Mouse (Mus musculus) liver, postnatal 0 days (tissue): ENCODE measurements at regions not wholly inside any gene's neighbourhood (a gene's known extent, or its start where the extent isn't known, plus 50 kb on each side); places are given as distances from the start of the nearest gene placed in this dataset.

Experiments
- ATAC-seq: fragments of 200-750 bp; cut with Nextera tagmentation; 2 replicates; pipeline ENCODE4 v1.8.0; 2017; ENCODE audit warnings: mild to moderate bottlenecking, moderate library complexity
- DNase-seq: peaks from one replicate; pipeline ENCODE4 v3.0.0-alpha.2; 2016
- H3K27ac ChIP-seq: fragments of 300-500 bp; sonication (generic); 2 replicates; pipeline ENCODE4 v1.5.1; 2014; ENCODE audit warnings: antibody characterized with exemption, moderate library complexity, mild to moderate bottlenecking, low read depth
- H3K27me3 ChIP-seq: fragments of 300-500 bp; sonication (generic); 2 replicates; pipeline ENCODE4 v1.6.1; 2014; ENCODE audit warnings: low read length, control low read depth, mixed read lengths; ENCODE audit not compliant: insufficient read depth
- H3K36me3 ChIP-seq: fragments of 300-500 bp; sonication (generic); replicated peaks from 2 replicates; pipeline ENCODE4 v1.6.1; 2014; ENCODE audit warnings: mild to moderate bottlenecking, control low read depth, low read length, moderate library complexity, mixed read lengths; ENCODE audit not compliant: insufficient read depth
- H3K4me1 ChIP-seq: fragments of 300-500 bp; sonication (generic); 2 replicates; pipeline ENCODE4 v1.6.1; 2014; ENCODE audit warnings: antibody characterized with exemption, mild to moderate bottlenecking, control low read depth; ENCODE audit not compliant: insufficient read depth
- H3K4me2 ChIP-seq: fragments of 300-500 bp; sonication (generic); 2 replicates; pipeline ENCODE4 v1.6.1; 2014; ENCODE audit warnings: low read depth, mild to moderate bottlenecking, low read length, moderate library complexity, mixed read lengths
- H3K4me3 ChIP-seq: fragments of 300-500 bp; sonication (generic); 2 replicates; pipeline ENCODE4 v1.5.1; 2014; ENCODE audit warnings: low read depth, low read length
- H3K9ac ChIP-seq: fragments of 300-500 bp; sonication (generic); replicated peaks from 2 replicates; pipeline ENCODE4 v1.6.1; 2014; ENCODE audit warnings: mild to moderate bottlenecking, moderate library complexity
- H3K9me3 ChIP-seq: fragments of 300-500 bp; sonication (generic); 2 replicates; pipeline ENCODE4 v1.6.1; 2016; ENCODE audit warnings: mild to moderate bottlenecking, control low read depth, low read length, mixed read lengths
- CTCF ChIP-seq: sonication (generic); IDR thresholded peaks from 2 replicates; pipeline ENCODE4 v1.5.1; 2016; ENCODE audit warnings: antibody characterized with exemption, low read depth
- EP300 ChIP-seq: IDR thresholded peaks from 2 replicates; pipeline ENCODE4 v1.6.1; 2016; ENCODE audit warnings: antibody characterized with exemption, low read depth, mild to moderate bottlenecking
- WGBS: fragments of 180-500 bp; shearing (Covaris S2); extraction: QIAGEN DNeasy Blood & Tissue Kit; methylation state at CpG from one replicate; pipeline ENCODE4 v1.1.7; 2014; ENCODE audit not compliant: insufficient replicate concordance; 5-methylcytosine and 5-hydroxymethylcytosine counted together

DNA sequence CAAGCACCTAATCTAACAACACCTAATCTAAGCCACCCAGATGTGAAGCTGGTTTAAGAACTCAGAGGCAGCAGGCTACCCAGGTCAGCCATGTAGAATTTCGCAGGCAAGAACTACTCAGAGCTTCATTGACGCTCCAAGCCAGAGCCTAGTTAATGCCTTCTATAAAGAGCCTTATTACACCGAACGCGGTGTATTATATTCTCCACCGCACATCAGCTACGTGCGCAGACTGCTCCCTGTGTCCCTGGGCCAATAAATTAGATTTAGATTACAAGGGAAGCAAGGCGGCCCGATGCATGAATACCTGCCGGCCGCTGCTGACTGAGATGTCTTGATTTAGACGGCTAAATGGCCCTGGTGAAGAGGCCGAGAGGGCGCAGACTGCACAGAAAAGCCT, 84.7 kb upstream of the Stx16 start:
- H3K4me3 ChIP-seq, result no peak overlapping the region
- no peaks in the 10 kb centered on the region for H3K4me1 ChIP-seq
- H3K9ac ChIP-seq, result no peak overlapping the region
- H3K9me3 ChIP-seq, result no peaks in the 10 kb centered on the region
- no peak overlapping the region for H3K27ac ChIP-seq
- DNase-seq (no peak), ATAC-seq (no peak)
- no peak overlapping the region for H3K4me2 ChIP-seq
- 86% methylated on average over 15 of the region's 15 CpGs for WGBS
- no peaks in the 10 kb centered on the region for H3K36me3 ChIP-seq
- H3K27me3 ChIP-seq, result no peaks in the 10 kb centered on the region
- TF ChIP-seq EP300 (no peak), CTCF (no peak)

DNA sequence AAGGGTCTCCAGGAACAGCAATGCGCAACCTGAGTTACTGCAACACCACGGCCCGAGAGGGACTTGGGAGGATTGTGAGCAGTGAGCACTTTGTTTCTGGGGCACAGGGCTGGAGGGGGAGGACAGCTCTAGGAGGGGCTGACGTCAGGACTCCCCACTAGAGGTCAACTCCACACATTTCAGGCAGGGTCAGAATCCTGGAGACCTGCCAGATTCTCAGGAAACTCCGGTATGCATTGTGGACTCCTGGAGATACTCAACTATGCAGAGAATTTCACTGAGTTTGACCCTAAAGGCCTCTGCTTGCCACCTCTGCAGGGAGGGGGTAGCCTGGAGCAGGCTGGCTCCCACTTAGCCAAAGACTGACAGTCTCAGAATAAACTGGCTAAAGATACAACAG, 84.1 kb upstream of the Stx16 start:
- WGBS, result 50% methylated on average over 5 of the region's 5 CpGs

DNA sequence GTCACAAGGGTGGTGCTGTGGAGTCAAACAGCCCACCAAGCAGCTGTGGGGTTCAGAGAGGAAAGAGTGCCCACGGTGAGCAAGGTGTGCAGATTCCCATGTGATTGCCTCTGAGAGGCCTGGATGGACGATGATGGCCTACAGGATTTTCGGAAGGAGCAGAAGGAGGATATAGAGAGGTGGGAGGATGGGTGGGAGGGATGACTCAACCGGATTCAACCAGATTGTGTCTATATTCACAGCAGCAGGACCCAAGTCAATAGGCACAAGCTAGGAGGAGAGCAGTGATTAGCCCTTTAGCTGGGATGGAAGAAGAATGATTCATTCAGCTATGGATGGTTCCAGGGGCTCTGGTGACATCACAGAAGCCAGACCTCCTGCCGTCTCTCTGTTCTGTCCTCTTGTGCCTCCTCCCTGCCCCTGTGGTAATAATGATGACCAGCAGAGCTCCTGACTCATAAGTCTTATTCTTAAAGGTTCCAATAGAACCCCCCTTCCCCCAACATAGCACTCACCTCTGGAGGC, 82.6 kb upstream of the Stx16 start:
- Histone ChIP-seq H3K9me3 (no peaks in the 10 kb centered on the region), H3K4me3 (no peak overlapping the region), H3K36me3 (no peaks in the 10 kb centered on the region), H3K27me3 (no peaks in the 10 kb centered on the region), H3K4me1 (no peaks in the 10 kb centered on the region), H3K9ac (no peak overlapping the region), H3K4me2 (no peak overlapping the region), H3K27ac (no peak overlapping the region)
- TF ChIP-seq EP300 (no peak), CTCF (no peak)
- WGBS, result 78% methylated on average over 5 of the region's 5 CpGs
- ATAC-seq (no peak), DNase-seq (no peak)

More for the DNA sequence above, 84.1 kb upstream of the Stx16 start:
- ATAC-seq (no peak), DNase-seq (no peak)
- Histone ChIP-seq H3K27ac (no peak overlapping the region), H3K4me2 (no peak overlapping the region), H3K9me3 (no peaks in the 10 kb centered on the region), H3K4me1 (no peaks in the 10 kb centered on the region), H3K27me3 (no peaks in the 10 kb centered on the region), H3K36me3 (no peaks in the 10 kb centered on the region), H3K4me3 (no peak overlapping the region), H3K9ac (no peak overlapping the region)
- TF ChIP-seq CTCF (no peak), EP300 (no peak)

DNA sequence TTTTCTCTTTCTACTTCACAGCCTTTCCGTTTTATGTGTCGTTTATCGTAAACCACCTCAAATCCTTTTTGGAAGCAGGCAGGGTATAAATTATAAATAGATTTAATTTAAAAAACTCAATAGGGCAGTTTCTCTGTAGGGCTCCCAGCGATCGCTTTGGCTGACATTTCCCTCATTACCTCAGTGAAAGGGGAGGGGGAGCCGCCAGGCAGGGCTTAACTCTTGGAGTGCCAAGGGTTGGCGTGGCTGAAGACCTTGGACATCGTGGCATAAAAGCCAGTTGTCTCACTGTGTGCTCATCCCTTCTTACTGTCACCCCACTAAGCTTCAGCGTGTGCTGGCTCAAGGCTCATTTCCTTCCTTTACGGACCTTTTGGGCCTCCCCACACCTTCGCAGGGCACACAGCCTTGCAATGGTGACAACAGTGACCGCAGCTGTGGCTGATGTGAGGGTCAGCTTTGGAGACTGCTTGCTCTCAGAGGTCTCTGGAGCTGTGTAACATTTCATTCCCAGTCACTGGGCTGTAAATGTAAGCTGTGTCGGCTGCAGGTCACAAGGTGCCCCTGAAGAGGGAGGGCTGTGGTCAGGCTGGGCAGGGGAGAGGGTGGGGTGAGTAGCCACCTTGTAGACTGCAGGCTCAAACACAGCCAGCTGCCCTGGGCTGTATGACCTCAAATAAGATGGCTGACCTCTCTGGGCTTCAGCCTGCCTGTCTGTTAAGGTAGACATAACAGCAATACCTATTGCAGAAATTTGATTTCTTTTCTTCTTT, 81.6 kb upstream of the Stx16 start:
- Histone ChIP-seq H3K27me3 (no peaks in the 10 kb centered on the region), H3K9ac (no peak overlapping the region), H3K4me1 (no peaks in the 10 kb centered on the region), H3K4me2 (no peak overlapping the region), H3K27ac (no peak overlapping the region), H3K4me3 (no peak overlapping the region), H3K36me3 (no peaks in the 10 kb centered on the region), H3K9me3 (no peaks in the 10 kb centered on the region)
- no peak for TF ChIP-seq EP300
- no peak for TF ChIP-seq CTCF
- WGBS, result 53% methylated on average over 13 of the region's 13 CpGs
- ATAC-seq, result no peak
- no peak for DNase-seq

DNA sequence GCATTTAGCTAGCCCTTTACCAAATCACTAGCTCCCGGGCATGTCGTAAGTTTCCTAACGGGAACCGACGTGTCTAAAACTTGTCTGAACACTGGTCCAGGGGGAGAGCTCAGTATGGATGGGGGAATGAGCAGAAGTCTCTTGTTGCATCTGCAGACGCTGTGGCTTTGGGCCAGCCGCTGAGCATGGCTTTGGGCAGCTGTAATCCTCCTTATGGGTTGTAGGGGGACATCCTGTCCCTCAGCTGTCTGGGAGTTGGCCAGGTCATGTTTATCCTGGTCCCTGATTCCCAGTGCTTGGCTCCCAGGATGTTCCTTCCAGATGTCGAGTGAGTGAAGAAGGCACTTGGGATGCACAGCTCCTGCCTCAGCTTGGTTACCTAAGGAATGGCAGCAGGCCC, 71.4 kb upstream of the Stx16 start:
- H3K4me3 ChIP-seq, result no peak overlapping the region
- no peak for DNase-seq
- H3K9me3 ChIP-seq, result no peaks in the 10 kb centered on the region
- no peaks in the 10 kb centered on the region for H3K27me3 ChIP-seq
- H3K27ac ChIP-seq, result no peak overlapping the region
- H3K4me1 ChIP-seq, result no peaks in the 10 kb centered on the region
- no peak for TF ChIP-seq EP300
- no peak for TF ChIP-seq CTCF
- no peak overlapping the region for H3K9ac ChIP-seq
- H3K4me2 ChIP-seq, result no peak overlapping the region
- no peak for ATAC-seq
- 79% methylated on average over 8 of the region's 8 CpGs for WGBS
- H3K36me3 ChIP-seq, result no peaks in the 10 kb centered on the region

DNA sequence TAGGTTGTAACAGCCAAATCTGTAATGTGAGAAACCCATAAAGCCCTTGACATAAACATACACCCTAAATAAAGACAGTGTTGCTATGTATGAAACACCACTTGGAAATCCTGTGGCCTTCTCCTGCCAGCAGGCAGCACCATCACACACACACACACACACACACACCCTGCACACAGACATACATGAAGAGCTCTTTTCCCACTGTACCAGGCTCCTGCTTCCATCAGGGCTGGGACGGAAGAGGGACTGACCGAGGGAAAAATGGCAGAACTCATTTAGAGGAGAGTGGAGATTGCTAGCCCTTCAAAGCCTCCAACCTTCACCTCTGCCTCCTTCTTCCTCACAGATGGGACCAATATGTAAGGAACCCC, 68.1 kb upstream of the Stx16 start:
- Histone ChIP-seq H3K27ac (no peak overlapping the region), H3K9me3 (no peaks in the 10 kb centered on the region), H3K9ac (no peak overlapping the region), H3K36me3 (no peaks in the 10 kb centered on the region), H3K27me3 (no peaks in the 10 kb centered on the region), H3K4me1 (no peaks in the 10 kb centered on the region), H3K4me2 (no peak overlapping the region), H3K4me3 (no peak overlapping the region)
- ATAC-seq, result no peak
- no peak for DNase-seq
- 81% methylated on average over 2 of the region's 2 CpGs for WGBS
- TF ChIP-seq EP300 (no peak), CTCF (no peak)
